Mouse (Mus musculus) neural tube, embryonic 12.5 days (tissue): ENCODE measurements at regions not wholly inside any gene's neighbourhood (a gene's known extent, or its start where the extent isn't known, plus 50 kb on each side); places are given as distances from the start of the nearest gene placed in this dataset.

Experiments used
- ATAC-seq: fragments of 200-750 bp; cut with Nextera tagmentation; 2 replicates; pipeline ENCODE4 v1.8.0; 2017; ENCODE audit warnings: low read depth, mild to moderate bottlenecking, moderate TSS enrichment, moderate library complexity; ENCODE audit not compliant: low FRiP score
- H3K27ac ChIP-seq: fragments of 300-500 bp; sonication (generic); 2 replicates; pipeline ENCODE4 v1.5.1; 2016
- H3K27me3 ChIP-seq: fragments of 300-500 bp; sonication (generic); replicated peaks from 2 replicates; pipeline ENCODE4 v1.6.1; 2016; ENCODE audit warnings: mild to moderate bottlenecking
- H3K36me3 ChIP-seq: fragments of 300-500 bp; sonication (generic); 2 replicates; pipeline ENCODE4 v1.6.1; 2016; ENCODE audit warnings: mild to moderate bottlenecking
- H3K4me1 ChIP-seq: fragments of 300-500 bp; sonication (generic); 2 replicates; pipeline ENCODE4 v1.6.1; 2016
- H3K4me2 ChIP-seq: fragments of 300-500 bp; sonication (generic); replicated peaks from 2 replicates; pipeline ENCODE4 v1.6.1; 2016; ENCODE audit warnings: mild to moderate bottlenecking
- H3K4me3 ChIP-seq: fragments of 300-500 bp; sonication (generic); 2 replicates; pipeline ENCODE4 v1.5.1; 2016
- H3K9ac ChIP-seq: fragments of 300-500 bp; sonication (generic); 2 replicates; pipeline ENCODE4 v1.6.1; 2016; ENCODE audit warnings: mild to moderate bottlenecking
- H3K9me3 ChIP-seq: fragments of 300-500 bp; sonication (generic); 2 replicates; pipeline ENCODE4 v1.6.1; 2016; ENCODE audit warnings: mild to moderate bottlenecking
- WGBS: fragments of 180-500 bp; shearing (Covaris S2); methylation state at CpG from one replicate; pipeline ENCODE4 v1.1.7; 2016; 5-methylcytosine and 5-hydroxymethylcytosine counted together

DNA sequence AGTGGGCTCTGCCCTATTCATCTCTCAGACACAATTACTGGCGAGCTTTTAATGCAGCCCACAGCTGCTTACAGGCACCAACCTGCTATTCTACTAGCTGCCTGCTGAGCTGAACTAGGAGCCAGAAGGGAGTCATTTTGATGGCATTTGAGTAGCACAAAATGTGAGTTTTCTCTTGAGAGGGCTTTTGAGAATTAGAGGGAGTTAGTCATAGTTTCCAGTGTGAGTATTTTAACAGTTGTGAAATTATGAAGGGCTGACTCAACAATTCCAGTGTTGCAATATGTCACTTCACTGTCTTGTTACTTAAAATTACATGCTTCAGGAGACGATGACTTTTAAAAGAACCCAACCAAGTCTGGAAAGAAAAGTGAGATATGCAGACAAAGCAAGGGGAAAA lies 54.4 kb upstream of the Ly86 start:
- 41% methylated on average over 2 of the region's 2 CpGs for WGBS
- no peak for ATAC-seq

DNA sequence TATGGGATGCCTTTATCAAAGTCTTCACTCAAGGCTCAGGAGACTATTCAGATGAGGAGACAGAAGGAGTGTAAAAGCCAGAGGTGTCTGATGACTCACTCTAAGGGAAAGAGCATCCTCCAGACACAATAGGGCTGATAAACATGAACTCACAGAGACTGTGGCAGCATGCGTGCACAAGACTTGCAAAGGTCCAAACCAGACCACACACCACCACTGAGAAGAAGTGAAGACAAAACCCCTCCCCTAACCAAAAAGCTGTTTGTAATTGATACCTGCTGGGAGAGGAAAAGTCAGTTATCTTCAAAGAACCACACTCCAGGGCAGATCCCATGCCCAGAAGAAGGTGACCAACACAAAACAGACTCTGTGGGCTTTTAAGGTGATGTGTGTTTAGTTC lies 56.0 kb upstream of the Ly86 start:
- Histone ChIP-seq H3K36me3 (no peaks in the 10 kb centered on the region), H3K4me3 (no peak overlapping the region), H3K4me1 (no peaks in the 10 kb centered on the region), H3K27ac (no peak overlapping the region), H3K9me3 (no peaks in the 10 kb centered on the region), H3K4me2 (no peak overlapping the region), H3K27me3 (no peaks in the 10 kb centered on the region), H3K9ac (no peak overlapping the region)
- 68% methylated on average over 1 of the region's 1 CpGs for WGBS
- no peak for ATAC-seq

More for the DNA sequence above, 54.4 kb upstream of the Ly86 start:
- no peak overlapping the region for H3K27ac ChIP-seq
- no peak overlapping the region for H3K9ac ChIP-seq
- H3K9me3 ChIP-seq: no peaks in the 10 kb centered on the region
- H3K4me2 ChIP-seq: no peak overlapping the region
- no peak overlapping the region for H3K4me3 ChIP-seq
- no peaks in the 10 kb centered on the region for H3K27me3 ChIP-seq
- H3K36me3 ChIP-seq: no peaks in the 10 kb centered on the region
- H3K4me1 ChIP-seq: no peaks in the 10 kb centered on the region

DNA sequence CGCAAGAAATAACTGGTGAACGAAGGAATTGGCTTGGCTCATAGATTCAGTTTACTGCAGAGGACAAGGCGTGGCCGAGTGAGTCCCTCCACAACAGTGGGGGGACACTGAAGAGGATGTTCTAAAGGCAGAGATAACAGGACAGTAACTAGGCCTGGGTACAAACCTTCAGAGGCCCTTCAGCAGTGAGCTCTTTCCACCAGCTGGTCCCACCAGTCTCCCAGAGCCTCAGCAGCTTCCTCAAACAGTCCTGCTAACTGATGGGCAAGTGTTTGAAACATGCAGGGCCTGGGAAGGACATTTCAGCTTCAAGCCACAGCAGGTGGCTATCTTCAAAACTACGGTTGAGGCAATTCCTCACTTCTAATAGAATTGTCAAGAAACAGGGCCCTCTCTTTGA lies 62.5 kb upstream of the Ly86 start:
- Histone ChIP-seq H3K4me3 (no peak overlapping the region), H3K36me3 (no peaks in the 10 kb centered on the region), H3K4me1 (no peaks in the 10 kb centered on the region), H3K4me2 (no peak overlapping the region), H3K9ac (no peak overlapping the region), H3K27ac (no peak overlapping the region), H3K27me3 (no peaks in the 10 kb centered on the region), H3K9me3 (0 out of 2 replicates have a peak, but pooled peaks cover 6% of the 10 kb centered on the region)
- ATAC-seq: no peak
- WGBS: 84% methylated on average over 5 of the region's 5 CpGs

DNA sequence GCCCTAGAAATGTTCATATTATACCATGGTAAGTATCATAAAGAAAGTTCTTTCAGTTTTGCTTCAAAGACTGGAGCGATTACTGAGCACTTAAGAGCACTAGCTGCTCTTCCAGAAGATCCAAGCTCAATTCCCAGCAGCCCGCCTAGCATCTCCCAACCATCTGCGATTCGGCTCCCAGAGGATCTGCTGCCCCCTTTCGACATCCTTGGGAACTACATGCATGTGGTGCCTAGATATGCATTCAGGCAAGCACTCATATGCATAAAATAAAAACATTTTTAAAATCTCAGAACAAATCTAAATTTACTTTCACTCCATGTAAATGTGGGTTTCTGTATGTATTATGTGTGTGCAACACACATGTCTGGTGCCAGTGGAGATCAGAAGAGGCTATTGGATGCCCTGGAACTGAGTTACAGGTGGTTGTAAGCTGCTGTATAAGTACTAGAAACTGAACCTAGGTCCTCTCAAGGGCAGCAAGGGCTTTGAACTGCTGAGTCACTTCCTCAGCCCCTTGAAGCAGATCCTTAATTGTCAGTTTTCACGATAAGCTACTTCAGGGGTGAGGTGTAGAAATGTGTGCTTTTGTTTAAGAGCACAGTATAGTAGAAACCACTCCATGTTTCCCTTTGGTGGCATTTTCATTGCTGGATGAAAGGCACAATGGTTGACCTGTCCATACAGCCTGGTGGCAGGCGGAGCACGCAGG lies 65.8 kb upstream of the Ly86 start:
- Histone ChIP-seq H3K4me2 (no peak overlapping the region), H3K4me3 (no peak overlapping the region), H3K9ac (no peak overlapping the region), H3K27me3 (no peaks in the 10 kb centered on the region), H3K27ac (no peak overlapping the region), H3K4me1 (no peaks in the 10 kb centered on the region), H3K9me3 (0 out of 2 replicates have a peak, but pooled peaks cover 6% of the 10 kb centered on the region), H3K36me3 (no peaks in the 10 kb centered on the region)
- ATAC-seq: no peak
- WGBS: 91% methylated on average over 8 of the region's 8 CpGs

DNA sequence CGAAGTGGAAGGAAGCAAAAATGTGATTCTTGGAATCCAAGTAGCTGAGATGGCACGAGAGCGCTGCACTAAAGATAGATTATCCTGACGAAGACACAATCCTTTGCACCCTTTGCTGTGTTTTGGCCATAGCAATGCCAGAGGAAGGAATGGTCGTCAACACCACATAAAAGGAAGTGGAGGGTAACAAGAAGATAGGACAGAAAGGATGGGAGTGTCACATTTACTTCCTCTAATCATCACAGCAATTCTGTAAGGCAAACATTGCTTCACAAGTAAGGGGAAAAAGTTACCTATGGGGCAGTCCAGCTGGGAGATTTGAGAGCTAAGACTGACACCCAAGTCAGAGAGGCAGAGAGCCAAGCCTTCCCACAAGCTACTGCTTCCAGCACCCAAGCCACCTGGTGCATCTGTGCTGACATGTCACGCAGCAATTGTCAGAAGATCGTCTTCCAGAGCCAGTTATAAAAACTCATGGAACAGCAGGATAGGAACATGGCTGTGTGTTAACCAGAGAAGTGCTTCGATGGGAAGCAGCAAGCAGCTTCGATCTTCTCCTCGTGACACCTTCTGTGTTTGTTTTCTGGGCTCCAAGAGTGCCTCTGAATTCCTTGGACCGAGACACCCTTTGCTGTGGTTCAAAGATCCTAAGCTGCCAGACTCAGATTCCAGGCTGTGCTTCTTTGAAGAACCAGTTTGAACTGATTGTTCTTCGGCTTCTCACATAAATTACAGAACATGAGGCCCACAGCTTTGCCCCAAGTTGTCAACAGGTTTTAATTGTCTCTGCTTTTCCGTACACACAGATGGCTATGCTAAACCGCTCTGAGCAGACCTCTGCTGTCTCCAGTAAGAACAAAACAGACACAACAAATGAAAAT lies 95.2 kb upstream of the Ly86 start:
- WGBS: 67% methylated on average over 14 of the region's 14 CpGs
- H3K9ac ChIP-seq: no peak overlapping the region
- no peak for ATAC-seq

DNA sequence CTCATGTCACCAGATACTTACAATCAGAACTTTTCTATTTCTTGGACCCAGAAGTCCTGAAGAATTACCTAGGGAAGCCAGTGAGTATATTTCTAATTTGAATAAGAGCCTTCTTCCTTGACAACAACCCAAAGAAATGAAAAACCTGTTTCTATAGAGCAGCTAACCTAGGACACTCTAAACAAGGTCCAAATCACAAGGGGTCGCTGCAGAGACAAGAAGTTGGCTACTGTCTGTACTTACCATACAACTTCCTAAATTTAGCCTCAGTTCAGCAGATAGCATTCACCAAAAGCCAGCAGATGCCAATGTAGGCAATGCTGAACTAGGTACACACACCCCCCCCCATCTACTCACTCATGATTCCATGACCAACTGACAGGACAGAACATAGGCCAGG lies 96.3 kb upstream of the Ly86 start:
- Histone ChIP-seq H3K27me3 (no peaks in the 10 kb centered on the region), H3K4me3 (no peak overlapping the region), H3K9me3 (no peaks in the 10 kb centered on the region), H3K36me3 (no peaks in the 10 kb centered on the region), H3K4me1 (no peaks in the 10 kb centered on the region), H3K27ac (no peak overlapping the region), H3K4me2 (no peak overlapping the region), H3K9ac (no peak overlapping the region)
- ATAC-seq: no peak
- WGBS: 92% methylated on average over 1 of the region's 1 CpGs

More for the DNA sequence above, 95.2 kb upstream of the Ly86 start:
- no peaks in the 10 kb centered on the region for H3K36me3 ChIP-seq
- no peaks in the 10 kb centered on the region for H3K27me3 ChIP-seq
- no peak overlapping the region for H3K4me2 ChIP-seq
- no peaks in the 10 kb centered on the region for H3K4me1 ChIP-seq
- H3K9me3 ChIP-seq: no peaks in the 10 kb centered on the region
- H3K4me3 ChIP-seq: no peak overlapping the region
- no peak overlapping the region for H3K27ac ChIP-seq

DNA sequence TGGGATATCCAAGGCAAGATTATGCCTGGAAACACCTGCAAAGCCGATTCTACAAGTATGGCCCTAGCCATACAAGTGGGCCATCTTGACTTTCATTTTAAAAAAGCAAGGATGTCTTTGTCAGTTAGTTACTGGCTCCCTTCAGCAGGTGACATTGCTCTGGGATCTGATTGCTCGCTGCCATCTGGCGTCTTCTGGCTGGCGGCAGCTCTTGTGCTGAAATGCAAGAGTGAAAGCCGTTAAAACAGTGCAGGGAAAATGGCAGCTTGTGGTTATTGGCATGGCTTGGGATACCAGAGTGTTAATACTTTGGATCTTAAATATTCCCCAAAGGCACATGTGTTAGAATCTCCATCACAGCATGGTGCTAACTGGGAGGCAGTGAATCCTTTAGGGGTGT lies 105.0 kb upstream of the Ly86 start:
- no peaks in the 10 kb centered on the region for H3K36me3 ChIP-seq
- H3K27ac ChIP-seq: no peak overlapping the region
- no peaks in the 10 kb centered on the region for H3K9me3 ChIP-seq
- H3K4me1 ChIP-seq: no peaks in the 10 kb centered on the region
- no peak overlapping the region for H3K9ac ChIP-seq
- 92% methylated on average over 5 of the region's 5 CpGs for WGBS
- ATAC-seq: no peak
- no peaks in the 10 kb centered on the region for H3K27me3 ChIP-seq
- no peak overlapping the region for H3K4me2 ChIP-seq
- H3K4me3 ChIP-seq: no peak overlapping the region

DNA sequence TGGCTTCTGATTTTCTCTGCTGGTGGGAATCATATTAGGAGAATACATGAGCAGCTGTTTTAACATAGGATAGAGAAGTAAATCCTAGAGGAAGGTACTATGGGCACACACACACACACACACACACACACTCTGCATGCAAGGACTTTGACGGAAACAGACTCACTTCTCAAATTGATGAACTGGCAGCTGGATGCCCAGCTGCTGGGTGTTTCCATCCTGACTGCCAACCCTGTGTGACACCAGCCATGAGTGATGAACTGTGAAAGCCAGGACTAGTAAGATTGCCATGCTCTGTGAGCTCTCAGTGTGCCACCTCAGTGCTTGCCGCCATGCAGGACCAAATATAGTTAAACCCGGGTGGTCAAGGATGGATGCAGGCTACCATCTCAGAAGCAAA lies 107.7 kb upstream of the Ly86 start:
- WGBS: 91% methylated on average over 3 of the region's 3 CpGs
- H3K9ac ChIP-seq: no peak overlapping the region

DNA sequence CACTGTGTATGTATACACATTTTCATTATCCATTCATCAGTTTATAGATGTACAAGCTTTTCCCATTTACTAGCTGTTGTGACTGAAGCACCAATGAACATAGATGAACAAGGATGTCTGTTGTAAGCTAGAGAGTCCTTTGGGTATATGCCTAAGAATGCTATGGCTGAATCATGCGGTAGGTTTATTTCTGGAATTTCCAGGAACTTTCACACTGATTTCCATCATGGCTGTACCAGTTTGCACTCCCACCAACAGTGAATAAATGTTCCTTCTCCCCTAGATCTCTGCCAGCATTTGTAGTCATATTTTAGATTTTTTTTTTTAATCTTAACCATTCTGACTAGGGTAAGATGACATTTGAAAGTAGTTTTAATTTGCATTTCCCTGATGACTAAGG lies 119.2 kb upstream of the Ly86 start:
- no peak overlapping the region for H3K4me2 ChIP-seq
- no peaks in the 10 kb centered on the region for H3K27me3 ChIP-seq
- H3K4me1 ChIP-seq: no peaks in the 10 kb centered on the region
- no peaks in the 10 kb centered on the region for H3K36me3 ChIP-seq
- H3K9me3 ChIP-seq: no peaks in the 10 kb centered on the region
- no peak overlapping the region for H3K27ac ChIP-seq
- H3K9ac ChIP-seq: no peak overlapping the region
- WGBS: 86% methylated on average over 1 of the region's 1 CpGs
- ATAC-seq: no peak
- H3K4me3 ChIP-seq: no peak overlapping the region

More for the DNA sequence above, 107.7 kb upstream of the Ly86 start:
- H3K4me3 ChIP-seq: no peak overlapping the region
- H3K36me3 ChIP-seq: no peaks in the 10 kb centered on the region
- H3K4me2 ChIP-seq: no peak overlapping the region
- no peaks in the 10 kb centered on the region for H3K27me3 ChIP-seq
- H3K4me1 ChIP-seq: no peaks in the 10 kb centered on the region
- no peaks in the 10 kb centered on the region for H3K9me3 ChIP-seq
- no peak for ATAC-seq
- no peak overlapping the region for H3K27ac ChIP-seq

DNA sequence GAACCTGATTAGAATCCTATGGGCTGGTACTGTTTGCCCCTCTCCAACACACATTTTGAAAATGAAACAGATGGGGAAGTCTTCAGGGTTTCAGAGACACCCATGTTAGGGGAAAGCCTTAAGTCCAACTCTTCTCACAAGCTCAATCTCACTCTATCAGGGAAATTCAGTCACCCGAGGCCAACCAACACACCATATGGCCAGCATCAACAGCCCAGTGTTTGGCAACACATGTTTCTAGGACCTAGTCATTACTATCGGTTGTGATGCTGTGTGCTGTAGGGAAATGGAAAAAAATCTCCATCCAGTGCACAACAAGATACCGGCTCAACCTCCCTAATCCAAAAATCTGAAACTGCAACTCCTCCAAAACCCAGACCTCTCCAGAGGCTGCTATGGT lies 124.6 kb upstream of the Ly86 start:
- no peaks in the 10 kb centered on the region for H3K4me1 ChIP-seq
- H3K27ac ChIP-seq: no peak overlapping the region
- 76% methylated on average over 3 of the region's 3 CpGs for WGBS
- no peaks in the 10 kb centered on the region for H3K36me3 ChIP-seq
- H3K9me3 ChIP-seq: no peaks in the 10 kb centered on the region
- no peak overlapping the region for H3K4me3 ChIP-seq
- ATAC-seq: no peak
- H3K4me2 ChIP-seq: no peak overlapping the region
- H3K27me3 ChIP-seq: no peaks in the 10 kb centered on the region
- H3K9ac ChIP-seq: no peak overlapping the region

DNA sequence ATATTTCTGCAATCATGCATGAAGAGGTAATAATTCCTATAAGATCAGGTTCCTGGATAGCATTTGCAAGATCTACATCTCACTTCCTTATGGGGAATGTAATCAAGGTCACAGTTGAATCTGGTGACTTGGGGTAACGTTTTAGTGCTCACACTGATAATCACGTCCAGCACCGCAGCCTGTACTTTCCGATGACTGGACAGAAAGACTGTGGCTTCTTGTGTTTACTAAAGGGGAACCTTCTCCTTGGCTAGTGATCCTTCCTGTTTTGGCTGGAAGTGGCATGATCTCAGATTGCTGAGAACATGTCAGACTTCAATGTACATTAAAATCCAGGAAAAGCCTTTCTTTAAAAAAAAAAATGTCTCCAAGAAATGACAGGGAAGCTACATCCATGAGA lies 126.4 kb upstream of the Ly86 start:
- WGBS: 88% methylated on average over 4 of the region's 4 CpGs
- Histone ChIP-seq H3K4me3 (no peak overlapping the region), H3K36me3 (no peaks in the 10 kb centered on the region), H3K9me3 (no peaks in the 10 kb centered on the region), H3K9ac (no peak overlapping the region), H3K27ac (no peak overlapping the region), H3K4me2 (no peak overlapping the region), H3K4me1 (no peaks in the 10 kb centered on the region), H3K27me3 (no peaks in the 10 kb centered on the region)
- no peak for ATAC-seq

DNA sequence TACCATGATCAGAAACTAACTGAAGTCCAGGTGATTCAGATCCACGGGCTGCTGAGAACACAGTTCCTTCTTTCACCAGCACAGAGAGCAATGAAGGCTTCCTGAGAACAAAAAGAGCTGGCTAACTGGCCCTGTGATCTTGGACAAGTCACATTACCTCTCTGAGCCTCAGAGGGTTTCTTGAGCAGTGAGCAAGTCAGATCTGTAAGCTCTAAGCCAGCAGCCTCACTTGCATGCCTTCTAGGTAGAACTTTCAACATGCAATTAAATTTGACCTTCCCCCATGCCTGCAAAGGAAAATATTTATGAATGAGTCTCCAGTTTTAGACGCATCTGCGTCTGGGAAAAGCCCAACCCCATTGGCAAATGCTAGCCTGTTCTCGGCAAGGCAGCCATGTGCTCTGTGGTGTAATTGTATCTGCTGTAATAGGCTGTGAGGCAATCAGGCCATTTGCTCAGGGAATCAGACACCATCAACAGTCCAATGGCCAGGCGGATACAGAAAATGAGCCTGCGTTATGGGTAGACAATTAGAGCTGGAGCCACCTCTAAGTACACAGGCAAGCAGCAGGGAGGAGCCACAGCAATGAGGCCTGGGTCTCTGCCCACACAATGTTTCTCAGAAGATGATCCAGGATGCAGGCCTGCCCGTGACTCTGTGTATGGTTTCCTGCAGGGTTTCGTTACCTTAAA lies 130.3 kb upstream of the Ly86 start:
- Histone ChIP-seq H3K36me3 (no peaks in the 10 kb centered on the region), H3K4me1 (no peaks in the 10 kb centered on the region), H3K27me3 (no peaks in the 10 kb centered on the region), H3K9ac (no peak overlapping the region), H3K4me2 (no peak overlapping the region), H3K4me3 (no peak overlapping the region), H3K27ac (no peak overlapping the region), H3K9me3 (no peaks in the 10 kb centered on the region)
- ATAC-seq: 0 out of 2 replicates have a peak, but pooled peaks have one; percentile 48
- WGBS: 60% methylated on average over 8 of the region's 8 CpGs
